Mouse (Mus musculus) limb, embryonic 14.5 days (tissue): ENCODE results near the gene Sox5. TPM values are rescaled to one million over a fixed set of nuclear protein-coding genes. Genes with fewer than 3 reads are reported as not detected.

Experiments
- ATAC-seq: fragments of 200-750 bp; cut with Nextera tagmentation; 2 replicates; pipeline ENCODE4 v1.8.0; 2017; ENCODE audit warnings: low read depth, moderate number of reproducible peaks, moderate TSS enrichment; ENCODE audit not compliant: low FRiP score
- DNase-seq: peaks from one replicate; pipeline ENCODE4 v3.0.0-alpha.2; 2015; ENCODE audit warnings: low spot score
- H3K27ac ChIP-seq: fragments of 300-500 bp; sonication (generic); replicated peaks from 2 replicates; pipeline ENCODE4 v1.5.1; 2014; ENCODE audit warnings: low read depth, mild to moderate bottlenecking, low read length, moderate library complexity, mixed read lengths
- H3K27me3 ChIP-seq: fragments of 300-500 bp; sonication (generic); 2 replicates; pipeline ENCODE4 v1.6.1; 2014; ENCODE audit warnings: low read length, mixed read lengths; ENCODE audit not compliant: control insufficient read depth, insufficient read depth
- H3K36me3 ChIP-seq: fragments of 300-500 bp; sonication (generic); 2 replicates; pipeline ENCODE4 v1.6.1; 2014; ENCODE audit warnings: mild to moderate bottlenecking, low read length, moderate library complexity, mixed read lengths; ENCODE audit not compliant: control insufficient read depth, insufficient read depth
- H3K4me1 ChIP-seq: fragments of 300-500 bp; sonication (generic); 2 replicates; pipeline ENCODE4 v1.6.1; 2014; ENCODE audit warnings: antibody characterized with exemption, low read length, mixed read lengths; ENCODE audit not compliant: control insufficient read depth, insufficient read depth
- H3K4me2 ChIP-seq: fragments of 300-500 bp; sonication (generic); replicated peaks from 2 replicates; pipeline ENCODE4 v1.6.1; 2014; ENCODE audit warnings: low read depth, mild to moderate bottlenecking, low read length, moderate library complexity; ENCODE audit not compliant: severe bottlenecking
- H3K4me3 ChIP-seq: fragments of 300-500 bp; sonication (generic); replicated peaks from 2 replicates; pipeline ENCODE4 v1.5.1; 2014; ENCODE audit warnings: low read length
- H3K9ac ChIP-seq: fragments of 300-500 bp; sonication (generic); 2 replicates; pipeline ENCODE4 v1.6.1; 2014; ENCODE audit warnings: mild to moderate bottlenecking, low read depth, low read length, moderate library complexity; ENCODE audit not compliant: severe bottlenecking
- H3K9me3 ChIP-seq: fragments of 300-500 bp; sonication (generic); 2 replicates; pipeline ENCODE4 v1.6.1; 2016; ENCODE audit warnings: low read length; ENCODE audit not compliant: control insufficient read depth
- POLR2A ChIP-seq: fragments of 200-500 bp; IDR thresholded peaks from 2 replicates; pipeline ENCODE4 v1.8.0; 2012; ENCODE audit warnings: inconsistent platforms, mild to moderate bottlenecking, moderate library complexity, borderline replicate concordance; ENCODE audit not compliant: insufficient read depth, insufficient read length; ENCODE audit errors: extremely low read depth
- WGBS: fragments of 180-500 bp; shearing (Covaris S2); extraction: QIAGEN DNeasy Blood & Tissue Kit; methylation state at CpG from one replicate; pipeline ENCODE4 v1.1.7; 2014; 5-methylcytosine and 5-hydroxymethylcytosine counted together
- polyA plus RNA-seq, 2 experiments: library from polyadenylated mRNA; depleted of rRNA in 1 of 2; stranded (reverse) in 1 of 2; unstranded in 1 of 2; fragments of >200 nt; fragmentation: Nextera tagmentation in 1 of 2; extraction: Ambion mirVana in 1 of 2; gene quantifications; 2 replicates each; pipeline versions ENCODE4 v1.2.1 to v1.2.3; 2012 to 2014

Sox5 gene
- polyA plus RNA-seq, 2 experiments = 20.6 to 32.8 TPM

GRCm38 (mm10) chr6:144723530-144724144 lies 58.1 kb downstream of the Sox5 start:
- DNase-seq (no peak), ATAC-seq (no peak)
- no peaks in the 10 kb centered on the region for H3K9me3 ChIP-seq
- peaks cover 4% of the 10 kb centered on the region; the same call in 1 of the 2 replicates for H3K4me1 ChIP-seq
- H3K9ac ChIP-seq = no peak overlapping the region
- no peak overlapping the region for H3K4me2 ChIP-seq
- no peaks in the 10 kb centered on the region for H3K27me3 ChIP-seq
- TF ChIP-seq POLR2A = no peak
- H3K4me3 ChIP-seq = no peak overlapping the region
- 30% methylated on average over 12 of the region's 12 CpGs for WGBS
- H3K36me3 ChIP-seq = no peaks in the 10 kb centered on the region
- no peak overlapping the region for H3K27ac ChIP-seq

DNA sequence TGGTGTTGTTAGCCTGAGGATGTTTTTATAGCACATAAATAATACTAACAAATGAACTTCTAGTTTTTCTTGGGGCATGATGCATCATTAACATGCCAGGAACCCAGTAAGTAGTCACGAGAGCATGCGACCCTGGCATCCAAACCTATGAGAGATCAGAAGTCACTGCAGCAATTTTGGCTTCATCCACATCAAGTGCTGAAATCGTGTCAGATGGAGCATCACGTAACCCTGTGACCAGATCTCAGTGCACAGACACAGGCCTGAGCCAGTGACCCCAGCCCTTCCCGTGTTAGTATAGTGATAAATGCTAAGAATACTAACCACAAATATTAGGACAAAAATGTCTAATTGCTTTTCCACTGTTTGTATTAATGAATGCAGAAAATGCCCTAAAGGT lies 58.8 kb downstream of the Sox5 start:
- no peaks in the 10 kb centered on the region for H3K9me3 ChIP-seq
- 78% methylated on average over 5 of the region's 5 CpGs for WGBS
- TF ChIP-seq POLR2A = no peak
- no peak for ATAC-seq
- H3K9ac ChIP-seq = no peak overlapping the region
- no peak overlapping the region for H3K4me2 ChIP-seq
- H3K4me1 ChIP-seq = peaks cover 4% of the 10 kb centered on the region; the same call in 1 of the 2 replicates
- H3K27me3 ChIP-seq = no peaks in the 10 kb centered on the region
- H3K4me3 ChIP-seq = no peak overlapping the region
- no peak overlapping the region for H3K27ac ChIP-seq
- no peak for DNase-seq
- H3K36me3 ChIP-seq = no peaks in the 10 kb centered on the region

DNA sequence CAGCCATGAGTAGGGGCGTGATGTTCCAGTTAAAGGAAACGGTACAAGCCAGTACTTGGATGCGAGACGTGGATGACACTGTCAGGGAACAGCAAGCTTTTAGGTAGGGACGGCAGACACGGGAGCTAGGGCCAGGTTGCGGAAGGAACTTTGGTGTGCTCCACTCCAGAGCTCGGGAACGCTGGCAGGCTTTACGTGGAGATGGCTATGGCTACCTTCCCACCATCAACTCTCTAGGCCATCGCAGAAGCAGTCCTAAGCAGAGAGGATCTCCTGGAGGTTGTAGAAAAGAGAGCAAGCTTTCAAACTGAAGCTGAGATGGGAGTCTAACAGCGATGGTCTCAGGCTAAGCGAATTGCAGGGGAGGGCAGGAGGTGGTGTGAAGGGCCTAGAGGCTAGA lies 60.9 kb downstream of the Sox5 start:
- no peak overlapping the region for H3K4me3 ChIP-seq
- H3K27ac ChIP-seq = no peak overlapping the region
- H3K9me3 ChIP-seq = no peaks in the 10 kb centered on the region
- H3K36me3 ChIP-seq = no peaks in the 10 kb centered on the region
- H3K4me2 ChIP-seq = no peak overlapping the region
- peaks cover 4% of the 10 kb centered on the region; the same call in 1 of the 2 replicates for H3K4me1 ChIP-seq
- H3K27me3 ChIP-seq = no peaks in the 10 kb centered on the region
- ATAC-seq (no peak), DNase-seq (no peak)
- WGBS = 93% methylated on average over 13 of the region's 13 CpGs
- no peak for TF ChIP-seq POLR2A
- no peak overlapping the region for H3K9ac ChIP-seq

DNA sequence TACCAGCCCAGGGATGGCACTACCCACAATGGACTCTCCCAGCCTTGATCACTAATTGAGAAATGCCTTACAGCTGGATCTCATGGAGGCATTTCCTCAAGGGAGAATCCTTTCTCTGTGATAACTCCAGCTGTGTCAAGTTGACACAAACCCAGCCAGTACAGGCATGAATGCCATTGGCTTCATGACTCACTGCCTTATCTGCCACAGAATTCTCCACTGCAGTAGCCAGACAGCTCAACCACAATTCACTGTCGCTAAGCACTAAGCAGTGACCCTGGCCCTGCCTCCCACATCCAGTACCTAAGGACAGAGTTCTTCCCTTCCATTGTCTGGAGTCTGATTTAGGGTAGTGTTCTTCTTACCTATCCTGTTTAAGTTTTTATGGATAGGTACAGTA lies 65.4 kb downstream of the Sox5 start:
- H3K27me3 ChIP-seq = no peaks in the 10 kb centered on the region
- no peak for ATAC-seq
- no peaks in the 10 kb centered on the region for H3K4me1 ChIP-seq
- H3K4me3 ChIP-seq = no peak overlapping the region
- no peak for TF ChIP-seq POLR2A
- no peaks in the 10 kb centered on the region for H3K36me3 ChIP-seq
- no peak overlapping the region for H3K27ac ChIP-seq
- H3K9me3 ChIP-seq = no peaks in the 10 kb centered on the region
- no peak overlapping the region for H3K9ac ChIP-seq
- WGBS = 85% methylated on average over 1 of the region's 1 CpGs
- no peak overlapping the region for H3K4me2 ChIP-seq
- DNase-seq = no peak

GRCm38 (mm10) chr6:144711841-144712240 lies 69.9 kb downstream of the Sox5 start:
- ATAC-seq = no peak
- no peak overlapping the region for H3K4me3 ChIP-seq
- H3K9ac ChIP-seq = no peak overlapping the region
- H3K27ac ChIP-seq = no peak overlapping the region
- no peaks in the 10 kb centered on the region for H3K27me3 ChIP-seq
- no peak for TF ChIP-seq POLR2A
- H3K36me3 ChIP-seq = no peaks in the 10 kb centered on the region
- no peak overlapping the region for H3K4me2 ChIP-seq
- H3K4me1 ChIP-seq = no peaks in the 10 kb centered on the region
- H3K9me3 ChIP-seq = no peaks in the 10 kb centered on the region
- no peak for DNase-seq
- 52% methylated on average over 9 of the region's 9 CpGs for WGBS
